Mouse (Mus musculus): ENCODE results near the gene Arl14.

Gene Arl14

GRCm38 (mm10) chr3:69271812-69272211, 49.6 kb downstream of the Arl14 start:
- no peak for DNase-seq (ENCODE audit: low spot score in 2 of 2)
